Mouse (Mus musculus): ENCODE measurements at regions not wholly inside any gene's neighbourhood (a gene's known extent, or its start where the extent isn't known, plus 50 kb on each side); places are given as distances from the start of the nearest gene placed in this dataset.

DNA sequence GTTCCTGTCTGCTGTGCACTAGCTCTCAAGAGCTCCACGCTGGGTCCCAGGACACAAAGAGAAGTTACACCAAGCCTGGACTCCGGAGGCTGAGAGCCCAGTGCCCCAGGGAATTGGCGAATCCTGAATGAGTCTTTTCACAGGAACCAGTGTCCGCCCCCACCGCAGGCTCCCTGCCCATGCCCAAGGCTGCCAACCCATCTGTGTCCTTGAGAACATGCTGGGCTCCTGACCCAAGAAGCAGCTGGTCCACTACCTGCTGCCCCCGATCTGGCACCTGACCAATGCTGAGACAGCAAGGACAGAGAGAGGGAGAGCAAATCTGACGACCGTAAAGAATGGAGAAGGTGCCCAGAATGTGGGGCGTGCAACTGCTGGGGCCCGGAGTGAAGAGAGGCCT is 85.2 kb upstream of the Cplx2 start:
- no peak overlapping the region for H3K27ac ChIP-seq
- ATAC-seq (ENCODE audit: insufficient read depth) (no peak), DNase-seq (ENCODE audit: low read depth in 3 of 3, low spot score in 3 of 3) (no peak)
- no peaks in the 10 kb centered on the region for H3K9me3 ChIP-seq (ENCODE audit: control insufficient read depth, low read length)
- H3K4me1 ChIP-seq (replicated peaks; ENCODE audit: control insufficient read depth in 2 of 2, insufficient read depth in 2 of 2, low read length in 1 of 2): no peaks in the 10 kb centered on the region
- H3K4me3 ChIP-seq (ENCODE audit: insufficient read depth in 1 of 2, low read depth in 2 of 2, low read length in 2 of 2): no peak overlapping the region
- H3K4me2 ChIP-seq (ENCODE audit: low read depth): no peak overlapping the region
- TF ChIP-seq EP300 (IDR thresholded peaks at IDR 0.05; ENCODE audit: low read depth): no peak
- TF ChIP-seq CTCF (IDR thresholded peaks at IDR 0.05; ENCODE audit: low read depth): no peak
- no peaks in the 10 kb centered on the region for H3K36me3 ChIP-seq (replicated peaks; ENCODE audit: control insufficient read depth, insufficient read depth, low read depth)
- 67% methylated on average over 10 of the region's 10 CpGs for WGBS (ENCODE audit: insufficient replicate concordance)
- no peaks in the 10 kb centered on the region for H3K27me3 ChIP-seq (ENCODE audit: control insufficient read depth, insufficient read depth, low read length)
- H3K9ac ChIP-seq (replicated peaks): no peak overlapping the region

DNA sequence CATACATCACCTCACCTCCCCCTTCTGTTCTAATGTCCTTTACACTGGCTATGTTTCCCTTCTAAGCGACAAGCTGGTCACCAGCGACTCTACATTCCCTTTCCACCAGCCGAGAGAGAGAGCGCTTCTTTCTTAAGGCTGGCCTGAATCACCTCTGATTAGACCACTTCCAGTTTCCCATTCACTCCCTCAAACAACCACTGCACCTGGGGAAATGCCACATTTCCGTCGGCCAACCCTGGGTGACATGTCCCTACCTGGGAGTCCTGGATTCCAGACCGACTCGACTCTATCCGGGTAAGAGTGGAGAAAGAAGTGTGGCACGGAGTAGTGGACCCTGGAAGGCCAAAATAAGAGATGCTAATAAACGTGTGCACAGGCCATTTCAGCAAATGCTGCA is 84.5 kb upstream of the Cplx2 start:
- no peak for DNase-seq (ENCODE audit: low read depth in 3 of 3, low spot score in 3 of 3)
- no peak for ATAC-seq (ENCODE audit: insufficient read depth)
- H3K4me3 ChIP-seq (ENCODE audit: insufficient read depth in 1 of 2, low read depth in 2 of 2, low read length in 2 of 2): no peak overlapping the region
- H3K4me1 ChIP-seq (replicated peaks; ENCODE audit: control insufficient read depth in 2 of 2, insufficient read depth in 2 of 2, low read length in 1 of 2): no peaks in the 10 kb centered on the region
- no peak overlapping the region for H3K27ac ChIP-seq
- WGBS (ENCODE audit: insufficient replicate concordance): 65% methylated on average over 11 of the region's 11 CpGs
- H3K36me3 ChIP-seq (replicated peaks; ENCODE audit: control insufficient read depth, insufficient read depth, low read depth): no peaks in the 10 kb centered on the region
- H3K9me3 ChIP-seq (ENCODE audit: control insufficient read depth, low read length): no peaks in the 10 kb centered on the region
- H3K9ac ChIP-seq (replicated peaks): no peak overlapping the region
- H3K4me2 ChIP-seq (ENCODE audit: low read depth): no peak overlapping the region
- H3K27me3 ChIP-seq (ENCODE audit: control insufficient read depth, insufficient read depth, low read length): no peaks in the 10 kb centered on the region
- TF ChIP-seq EP300 (IDR thresholded peaks at IDR 0.05; ENCODE audit: low read depth): no peak

DNA sequence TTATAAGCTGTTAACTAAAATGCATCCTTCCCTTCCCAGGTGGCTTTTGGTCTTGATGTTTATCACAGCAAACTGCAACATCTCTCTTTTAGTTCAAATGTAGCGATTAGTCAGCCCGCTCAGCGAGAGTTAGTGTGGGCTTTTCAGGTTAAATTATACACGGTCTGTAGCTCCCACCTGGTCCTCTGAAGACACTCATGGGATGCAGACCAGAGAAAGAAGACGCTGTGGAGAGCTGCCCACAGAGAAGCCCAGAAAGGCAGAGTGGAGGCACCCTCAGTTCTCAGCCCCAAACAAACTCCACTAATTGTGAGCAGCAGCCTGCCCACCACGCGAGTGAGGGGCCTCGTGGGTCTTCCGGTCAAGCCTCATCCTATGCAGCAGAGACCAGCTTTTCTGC is 81.1 kb upstream of the Cplx2 start:
- WGBS (ENCODE audit: insufficient replicate concordance): 71% methylated on average over 9 of the region's 9 CpGs

DNA sequence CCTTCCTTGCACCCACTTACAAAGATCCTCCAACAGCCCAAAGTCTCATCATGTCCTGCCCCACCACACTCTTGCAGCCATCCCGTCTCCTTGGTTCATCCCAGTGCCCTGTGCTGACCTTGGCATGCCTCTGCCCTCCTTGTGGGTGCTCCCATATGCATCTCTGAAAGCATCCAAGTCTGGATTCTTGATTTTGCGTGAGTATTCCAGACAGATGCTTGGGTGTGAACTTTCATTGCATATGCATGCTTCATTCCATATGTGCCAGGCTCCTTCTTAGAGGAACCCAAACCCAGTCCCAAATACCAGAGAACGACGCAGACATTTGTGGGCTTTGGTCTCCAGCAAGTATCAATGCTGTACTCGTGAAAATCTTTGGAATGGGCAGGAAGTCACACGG is 78.8 kb upstream of the Cplx2 start:
- 51% methylated on average over 6 of the region's 6 CpGs for WGBS (ENCODE audit: insufficient replicate concordance)
- no peak for ATAC-seq (ENCODE audit: insufficient read depth)
- DNase-seq (ENCODE audit: low read depth in 3 of 3, low spot score in 3 of 3): no peak
- no peak for TF ChIP-seq EP300 (IDR thresholded peaks at IDR 0.05; ENCODE audit: low read depth)
- no peak for TF ChIP-seq CTCF (IDR thresholded peaks at IDR 0.05; ENCODE audit: low read depth)
- no peaks in the 10 kb centered on the region for H3K36me3 ChIP-seq (replicated peaks; ENCODE audit: control insufficient read depth, insufficient read depth, low read depth)
- H3K9ac ChIP-seq (replicated peaks): no peak overlapping the region
- H3K4me2 ChIP-seq (ENCODE audit: low read depth): no peak overlapping the region
- no peak overlapping the region for H3K27ac ChIP-seq
- H3K4me1 ChIP-seq (replicated peaks; ENCODE audit: control insufficient read depth in 2 of 2, insufficient read depth in 2 of 2, low read length in 1 of 2): no peaks in the 10 kb centered on the region
- no peaks in the 10 kb centered on the region for H3K27me3 ChIP-seq (ENCODE audit: control insufficient read depth, insufficient read depth, low read length)
- H3K9me3 ChIP-seq (ENCODE audit: control insufficient read depth, low read length): no peaks in the 10 kb centered on the region
- H3K4me3 ChIP-seq (ENCODE audit: insufficient read depth in 1 of 2, low read depth in 2 of 2, low read length in 2 of 2): no peak overlapping the region

More for the DNA sequence above, 81.1 kb upstream of the Cplx2 start:
- H3K9me3 ChIP-seq (ENCODE audit: control insufficient read depth, low read length): no peaks in the 10 kb centered on the region
- TF ChIP-seq EP300 (IDR thresholded peaks at IDR 0.05; ENCODE audit: low read depth): no peak
- TF ChIP-seq CTCF (IDR thresholded peaks at IDR 0.05; ENCODE audit: low read depth): no peak
- ATAC-seq (ENCODE audit: insufficient read depth) (no peak), DNase-seq (ENCODE audit: low read depth in 3 of 3, low spot score in 3 of 3) (no peak)
- H3K27ac ChIP-seq: no peak overlapping the region
- H3K27me3 ChIP-seq (ENCODE audit: control insufficient read depth, insufficient read depth, low read length): no peaks in the 10 kb centered on the region
- H3K4me2 ChIP-seq (ENCODE audit: low read depth): no peak overlapping the region
- no peaks in the 10 kb centered on the region for H3K36me3 ChIP-seq (replicated peaks; ENCODE audit: control insufficient read depth, insufficient read depth, low read depth)
- no peak overlapping the region for H3K4me3 ChIP-seq (ENCODE audit: insufficient read depth in 1 of 2, low read depth in 2 of 2, low read length in 2 of 2)
- H3K4me1 ChIP-seq (replicated peaks; ENCODE audit: control insufficient read depth in 2 of 2, insufficient read depth in 2 of 2, low read length in 1 of 2): no peaks in the 10 kb centered on the region
- H3K9ac ChIP-seq (replicated peaks): no peak overlapping the region

DNA sequence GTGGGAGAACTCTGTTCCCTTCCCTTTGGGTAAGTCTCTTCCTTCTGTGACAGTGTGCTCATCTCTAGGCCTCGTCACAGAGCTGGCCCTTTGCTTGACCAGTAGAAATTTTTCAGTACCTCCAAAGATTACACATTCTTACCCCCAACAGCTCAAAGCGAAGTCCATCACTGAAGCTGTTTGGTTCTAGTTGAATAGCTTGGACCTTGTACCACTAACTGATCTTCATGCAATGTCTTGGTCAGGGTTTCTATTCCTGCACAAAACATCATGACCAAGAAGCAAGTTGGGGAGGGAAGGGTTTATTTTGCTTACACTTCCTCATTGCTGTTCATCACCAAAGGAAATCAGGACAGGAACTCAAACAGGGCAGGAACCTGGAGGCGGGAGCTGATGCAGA is 78.1 kb upstream of the Cplx2 start:
- H3K27ac ChIP-seq: no peak overlapping the region
- H3K9ac ChIP-seq (replicated peaks): no peak overlapping the region
- H3K9me3 ChIP-seq (ENCODE audit: control insufficient read depth, low read length): no peaks in the 10 kb centered on the region
- ATAC-seq (ENCODE audit: insufficient read depth): no peak
- no peaks in the 10 kb centered on the region for H3K27me3 ChIP-seq (ENCODE audit: control insufficient read depth, insufficient read depth, low read length)
- H3K4me3 ChIP-seq (ENCODE audit: insufficient read depth in 1 of 2, low read depth in 2 of 2, low read length in 2 of 2): no peak overlapping the region
- no peaks in the 10 kb centered on the region for H3K36me3 ChIP-seq (replicated peaks; ENCODE audit: control insufficient read depth, insufficient read depth, low read depth)
- 55% methylated on average over 3 of the region's 3 CpGs for WGBS (ENCODE audit: insufficient replicate concordance)
- no peak for DNase-seq (ENCODE audit: low read depth in 3 of 3, low spot score in 3 of 3)
- H3K4me1 ChIP-seq (replicated peaks; ENCODE audit: control insufficient read depth in 2 of 2, insufficient read depth in 2 of 2, low read length in 1 of 2): no peaks in the 10 kb centered on the region
- H3K4me2 ChIP-seq (ENCODE audit: low read depth): no peak overlapping the region
- TF ChIP-seq CTCF (IDR thresholded peaks at IDR 0.05; ENCODE audit: low read depth) (no peak), EP300 (IDR thresholded peaks at IDR 0.05; ENCODE audit: low read depth) (no peak)
